In the genomic region with DNA sequence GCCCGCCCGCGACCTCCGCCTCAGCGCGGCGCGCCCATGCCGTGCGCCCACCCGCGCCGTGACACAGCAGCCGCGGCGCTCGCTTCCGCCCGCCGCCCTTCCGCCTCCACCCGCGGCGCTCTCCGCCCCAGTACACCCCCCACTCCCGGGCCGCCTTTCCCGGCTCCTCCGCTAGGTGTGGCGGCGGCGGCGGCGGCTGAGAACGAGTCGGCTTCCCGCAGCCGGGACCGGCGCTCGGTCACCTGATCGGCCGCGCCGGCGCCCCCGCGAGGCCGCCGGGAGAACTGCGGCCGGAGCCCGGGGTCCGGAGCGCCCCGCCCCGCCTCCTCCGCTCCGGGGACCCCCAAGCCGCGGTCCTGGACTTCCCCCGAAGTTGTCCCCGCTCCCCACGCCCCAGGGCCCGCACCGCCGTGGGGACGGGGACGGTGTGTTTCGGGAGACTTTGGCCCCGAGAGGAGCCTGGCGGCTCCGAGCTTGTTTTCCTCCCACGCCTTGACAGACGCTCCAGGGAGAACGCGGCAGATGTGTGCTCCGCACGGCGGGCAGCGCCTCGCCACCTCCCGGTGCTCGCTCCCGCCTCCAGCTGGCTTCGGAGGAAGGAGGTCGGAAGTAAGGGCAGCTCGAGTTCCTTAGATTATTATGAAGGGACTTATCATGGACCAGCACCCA, we compare ENCODE assay signal across 8 mouse cellular contexts. TPM values are rescaled to one million over a fixed set of nuclear protein-coding genes. Genes with fewer than 3 reads are reported as not detected.
DNase-seq lines count a peak whose midpoint lies in the region; ATAC-seq and TF ChIP-seq lines count a peak whose summit lies in the region.

A gene (minus strand): TSS at position 338 of the 669 bp plus-strand sequence.

- peak within 1 kb of the TSS; percentile 89 for H3ac ChIP-seq in myocyte (ENCODE audit: control insufficient read depth, insufficient read length)

- H3K4me3 ChIP-seq in heart, embryonic 10.5 days: peak within 1 kb of the TSS; percentile 97
- H3K4me3 ChIP-seq in kidney, embryonic 15.5 days (replicated peaks): peak within 1 kb of the TSS; percentile 96
- H3K4me3 ChIP-seq in limb, embryonic 15.5 days: peak within 1 kb of the TSS; percentile 84
- H3K4me3 ChIP-seq in myocyte: peak within 1 kb of the TSS; percentile 74

- H3K27me3 ChIP-seq in heart, embryonic 10.5 days (ENCODE audit: insufficient read depth, poor library complexity, severe bottlenecking): no peaks in the 10 kb centered on the region
- no peaks in the 10 kb centered on the region for H3K27me3 ChIP-seq in kidney, embryonic 15.5 days
- H3K27me3 ChIP-seq in limb, embryonic 15.5 days: no peaks in the 10 kb centered on the region
- no peaks in the 10 kb centered on the region for H3K27me3 ChIP-seq in myocyte (ENCODE audit: control insufficient read depth, insufficient read depth, insufficient read length)

- under 1% methylated on average over 79 of the region's 88 CpGs for WGBS in heart, embryonic 10.5 days
- WGBS in kidney, embryonic 15.5 days: 1% methylated on average over 69 of the region's 88 CpGs
- under 1% methylated on average over 63 of the region's 88 CpGs for WGBS in limb, embryonic 15.5 days

- H3K4me2 ChIP-seq in kidney, embryonic 15.5 days: peak within 1 kb of the TSS; percentile 68
- H3K4me2 ChIP-seq in limb, embryonic 15.5 days: peak within 1 kb of the TSS; percentile 57
- peak within 1 kb of the TSS; percentile 88 for H3K4me2 ChIP-seq in myocyte (ENCODE audit: low read depth)

- H3K36me3 ChIP-seq in heart, embryonic 10.5 days: no peaks in the 10 kb centered on the region
- H3K36me3 ChIP-seq in kidney, embryonic 15.5 days: no peaks in the 10 kb centered on the region
- no peaks in the 10 kb centered on the region for H3K36me3 ChIP-seq in limb, embryonic 15.5 days
- no peaks in the 10 kb centered on the region for H3K36me3 ChIP-seq in myocyte (ENCODE audit: control insufficient read depth, insufficient read depth)

- peak; percentile 95 for ATAC-seq in erythroblast, adult 5-6 weeks (replicated peaks; ENCODE audit: low FRiP score, poor library complexity, severe bottlenecking)
- ATAC-seq in kidney, embryonic 15.5 days (replicated peaks; ENCODE audit: low FRiP score): peak; percentile 96
- ATAC-seq in limb, embryonic 15.5 days (ENCODE audit: insufficient number of reproducible peaks, low FRiP score, low TSS enrichment, low read depth): peak; percentile 91

- peak within 1 kb of the TSS; percentile 97 for H3K9ac ChIP-seq in kidney, embryonic 15.5 days
- H3K9ac ChIP-seq in limb, embryonic 15.5 days: peak within 1 kb of the TSS; percentile 91

- TF ChIP-seq CTCF in brain, embryonic 14.5 days (IDR thresholded peaks at IDR 0.05; ENCODE audit: borderline replicate concordance, extremely low read depth, insufficient read depth, insufficient read length): peak; percentile 73

- H3K27ac ChIP-seq in heart, embryonic 10.5 days: peak within 1 kb of the TSS; percentile 100
- peak within 1 kb of the TSS; percentile 98 for H3K27ac ChIP-seq in kidney, embryonic 15.5 days
- H3K27ac ChIP-seq in limb, embryonic 15.5 days: peak within 1 kb of the TSS; percentile 99

- H3K9me3 ChIP-seq in heart, embryonic 10.5 days: no peaks in the 10 kb centered on the region
- H3K9me3 ChIP-seq in kidney, embryonic 15.5 days (replicated peaks): no peaks in the 10 kb centered on the region
- no peaks in the 10 kb centered on the region for H3K9me3 ChIP-seq in limb, embryonic 15.5 days

- peaks cover 17% of the 10 kb centered on the region; the same call in 1 of the 2 replicates for H3K4me1 ChIP-seq in heart, embryonic 10.5 days
- H3K4me1 ChIP-seq in kidney, embryonic 15.5 days: peaks cover 20% of the 10 kb centered on the region
- H3K4me1 ChIP-seq in limb, embryonic 15.5 days: peaks cover 9% of the 10 kb centered on the region

- peak; percentile 69 to 70 for DNase-seq in B cell, adult 2 months
- DNase-seq in brain, embryonic 14.5 days (ENCODE audit: low read depth): peak; percentile 92
- peak; percentile 92 for DNase-seq in heart, embryonic 10.5 days (ENCODE audit: low spot score)
- peak; percentile 85 to 92 for DNase-seq in spleen, postnatal 4 days (ENCODE audit: low spot score in 2 of 2)

- TF ChIP-seq POLR2A in brain, embryonic 14.5 days (IDR thresholded peaks at IDR 0.05; ENCODE audit: borderline replicate concordance, extremely low read depth, insufficient read depth, insufficient read length, poor library complexity, severe bottlenecking): peak; percentile 83
- TF ChIP-seq POLR2A in myocyte (IDR thresholded peaks at IDR 0.05; ENCODE audit: insufficient read length, low read depth): peak; percentile 90

- H3K79me2 ChIP-seq in myocyte (ENCODE audit: control insufficient read depth, insufficient read depth): peaks cover 40% of the 10 kb centered on the region

TF ChIP-seq in myocyte, 11 proteins besides CTCF, POLR2A, EP300 and RAD21:
- peak in 1 of 3 experiments; percentile 32 for TF ChIP-seq MYOG (IDR thresholded peaks at IDR 0.05; ENCODE audit: control insufficient read depth in 1 of 3, insufficient read depth in 1 of 3, insufficient read length in 2 of 3, low read depth in 2 of 3)
- TF ChIP-seq MYOD1 (IDR thresholded peaks at IDR 0.05; ENCODE audit: control insufficient read depth in 1 of 3, insufficient read length in 2 of 3, low read depth in 2 of 3): peak in 2 of 3 experiments; percentile 6 to 56
- no peak for TF ChIP-seq SRF (IDR thresholded peaks at IDR 0.05; ENCODE audit: control insufficient read depth, insufficient read length, low read depth)
- TF ChIP-seq MAX (IDR thresholded peaks at IDR 0.05; ENCODE audit: low read depth): no peak
- TF ChIP-seq E2F4 (IDR thresholded peaks at IDR 0.05; ENCODE audit: insufficient read depth): no peak
- no peak for TF ChIP-seq CEBPB (IDR thresholded peaks at IDR 0.05; ENCODE audit: insufficient read depth, poor library complexity, severe bottlenecking)
- peak; percentile 80 for TF ChIP-seq POLR2AphosphoS2 (IDR thresholded peaks at IDR 0.05; ENCODE audit: insufficient read length, low read depth)
- no peak for TF ChIP-seq TCF3 (IDR thresholded peaks at IDR 0.05; ENCODE audit: insufficient read length, low read depth)

RNA-seq across cellular contexts. Expression of the gene that starts here (rescaled TPM):
- polyA plus RNA-seq in brain, embryonic 14.5 days (2012; rRNA removed): 102 and 119 TPM in 2 replicates
- total RNA-seq in erythroblast, adult 5-6 weeks (2015; ENCODE audit: low replicate concordance): 5.2 and 15.9 TPM in 2 replicates
- 5.9 and 13.8 TPM in 2 replicates for total RNA-seq in erythroblast, adult 5-6 weeks (2017; ENCODE audit: low replicate concordance)
- polyA plus RNA-seq in heart, embryonic 10.5 days (2016; fragmentation: Nextera tagmentation; extraction: Ambion mirVana): 71.7 and 72.4 TPM in 2 replicates
- 74.4 and 75.9 TPM in 2 replicates for polyA plus RNA-seq in kidney, embryonic 15.5 days (2015; fragmentation: Nextera tagmentation; extraction: Ambion mirVana)
- polyA plus RNA-seq in limb, embryonic 15.5 days (2015; fragmentation: Nextera tagmentation; extraction: Ambion mirVana): 66.3 and 75.7 TPM in 2 replicates
- polyA plus RNA-seq in myocyte (2012; fragmentation: generic; extraction: Trizol): 34.8 TPM

Comparison
In these comparisons a context has a peak if more than half of its experiments do, and no peak if none do; other contexts are left out.
1. Peak in every context shown above with its lines: DNase-seq, ATAC-seq, H3K4me3 ChIP-seq and H3K27ac ChIP-seq.